Mouse (Mus musculus) liver, embryonic 14.5 days (tissue): ENCODE data around the gene Hsd17b14.

Experiments used
- CTCF ChIP-seq: IDR thresholded peaks from 2 replicates; pipeline ENCODE4 v1.5.1; 2016; ENCODE audit warnings: antibody characterized with exemption, low read depth, control low read depth
- EP300 ChIP-seq: IDR thresholded peaks from 2 replicates; pipeline ENCODE4 v1.6.1; 2016; ENCODE audit warnings: antibody characterized with exemption, low read depth

- TF ChIP-seq CTCF (no peak), EP300 (no peak)
Measured at GRCm38 (mm10) chr7:45567112-45567779, 12.6 kb downstream of the Hsd17b14 start.
